Mouse (Mus musculus) liver, embryonic 14.5 days (tissue): ENCODE measurements at regions not wholly inside any gene's neighbourhood (a gene's known extent, or its start where the extent isn't known, plus 50 kb on each side); places are given as distances from the start of the nearest gene placed in this dataset.

Experiments used
- ATAC-seq: fragments of 200-750 bp; cut with Nextera tagmentation; 2 replicates; pipeline ENCODE4 v1.8.0; 2017; ENCODE audit warnings: moderate number of reproducible peaks, mild to moderate bottlenecking, moderate library complexity; ENCODE audit not compliant: insufficient read depth
- DNase-seq, 3 experiments: peaks; one replicate each; pipeline ENCODE4 v3.0.0-alpha.2; 2012 to 2013; ENCODE audit warnings: low read depth in 3 of 3, low spot score in 3 of 3
- H3K27ac ChIP-seq: fragments of 300-500 bp; sonication (generic); 2 replicates; pipeline ENCODE4 v1.5.1; 2014; ENCODE audit warnings: moderate library complexity, mild to moderate bottlenecking, control low read depth, inconsistent platforms
- H3K27me3 ChIP-seq: fragments of 300-500 bp; sonication (generic); 2 replicates; pipeline ENCODE4 v1.6.1; 2014; ENCODE audit warnings: mild to moderate bottlenecking, low read length, moderate library complexity; ENCODE audit not compliant: control insufficient read depth, insufficient read depth
- H3K36me3 ChIP-seq: fragments of 300-500 bp; sonication (generic); replicated peaks from 2 replicates; pipeline ENCODE4 v1.6.1; 2014; ENCODE audit warnings: low read depth; ENCODE audit not compliant: control insufficient read depth, insufficient read depth
- H3K4me1 ChIP-seq, 2 experiments: fragments of 200-500 bp in 1 of 2; fragments of 300-500 bp in 1 of 2; sonication (generic) in 1 of 2; replicated peaks; 2 replicates each; pipeline ENCODE4 v1.6.1; 2012 to 2014; ENCODE audit warnings: antibody characterized with exemption in 1 of 2, inconsistent platforms in 1 of 2, low read length in 1 of 2; ENCODE audit not compliant: control insufficient read depth in 2 of 2, insufficient read depth in 2 of 2
- H3K4me2 ChIP-seq: fragments of 300-500 bp; sonication (generic); 2 replicates; pipeline ENCODE4 v1.6.1; 2014; ENCODE audit warnings: low read depth, mild to moderate bottlenecking, control low read depth, moderate library complexity
- H3K4me3 ChIP-seq, 2 experiments: fragments of 200-500 bp in 1 of 2; fragments of 300-500 bp in 1 of 2; sonication (generic) in 1 of 2; 2 replicates each; pipeline ENCODE4 v1.5.1; 2012 to 2014; ENCODE audit warnings: low read depth in 2 of 2, low read length in 2 of 2, mild to moderate bottlenecking in 2 of 2, control low read depth in 1 of 2, inconsistent platforms in 1 of 2, moderate library complexity in 1 of 2; ENCODE audit not compliant: insufficient read depth in 1 of 2
- H3K9ac ChIP-seq: fragments of 300-500 bp; sonication (generic); replicated peaks from 2 replicates; pipeline ENCODE4 v1.6.1; 2014; ENCODE audit warnings: mild to moderate bottlenecking, control low read depth, moderate library complexity
- H3K9me3 ChIP-seq: fragments of 300-500 bp; sonication (generic); 2 replicates; pipeline ENCODE4 v1.6.1; 2016; ENCODE audit warnings: low read length, mixed read lengths; ENCODE audit not compliant: control insufficient read depth
- CTCF ChIP-seq: IDR thresholded peaks from 2 replicates; pipeline ENCODE4 v1.5.1; 2016; ENCODE audit warnings: antibody characterized with exemption, low read depth, control low read depth
- EP300 ChIP-seq: IDR thresholded peaks from 2 replicates; pipeline ENCODE4 v1.6.1; 2016; ENCODE audit warnings: antibody characterized with exemption, low read depth
- WGBS: fragments of 180-500 bp; shearing (Covaris S2); extraction: QIAGEN DNeasy Blood & Tissue Kit; methylation state at CpG from one replicate; pipeline ENCODE4 v1.1.7; 2014; ENCODE audit not compliant: insufficient replicate concordance; 5-methylcytosine and 5-hydroxymethylcytosine counted together

- Histone ChIP-seq H3K4me2 (no peak overlapping the region), H3K27me3 (no peaks in the 10 kb centered on the region), H3K4me1 (peaks cover 17 to 32% of the 10 kb centered on the region in 2 experiments), H3K4me3 (no peak overlapping the region), H3K27ac (no peak overlapping the region), H3K36me3 (no peaks in the 10 kb centered on the region), H3K9ac (no peak overlapping the region), H3K9me3 (no peaks in the 10 kb centered on the region)
- 42% methylated on average over 9 of the region's 9 CpGs for WGBS
- DNase-seq, result no peak
- TF ChIP-seq CTCF (no peak), EP300 (no peak)
- no peak for ATAC-seq
Observed at GRCm38 (mm10) chr16:93192651-93193173, 366.8 kb upstream of the Runx1 start.

- Histone ChIP-seq H3K9me3 (no peaks in the 10 kb centered on the region), H3K9ac (no peak overlapping the region), H3K4me2 (no peak overlapping the region), H3K27ac (no peak overlapping the region), H3K27me3 (no peaks in the 10 kb centered on the region), H3K4me1 (peaks cover 2 to 19% of the 10 kb centered on the region in 2 experiments), H3K4me3 (no peak overlapping the region), H3K36me3 (no peaks in the 10 kb centered on the region)
- WGBS, result 46% methylated on average over 5 of the region's 5 CpGs
- DNase-seq (no peak), ATAC-seq (no peak)
- TF ChIP-seq EP300 (no peak), CTCF (no peak)
Observed at GRCm38 (mm10) chr16:93191174-93191573, 365.2 kb upstream of the Runx1 start.

- TF ChIP-seq EP300 (no peak), CTCF (no peak)
- DNase-seq, result no peak
- 74% methylated on average over 3 of the region's 3 CpGs for WGBS
Observed at GRCm38 (mm10) chr16:93190301-93190700, 364.4 kb upstream of the Runx1 start.

GRCm38 (mm10) chr16:93189875-93190274 lies 363.9 kb upstream of the Runx1 start:
- Histone ChIP-seq H3K9me3 (no peaks in the 10 kb centered on the region), H3K4me2 (no peak overlapping the region), H3K9ac (no peak overlapping the region), H3K4me3 (no peak overlapping the region), H3K27ac (no peak overlapping the region), H3K4me1 (peaks cover 0 to 10% of the 10 kb centered on the region in 2 experiments; a peak in 3 of 4 replicates), H3K36me3 (no peaks in the 10 kb centered on the region), H3K27me3 (no peaks in the 10 kb centered on the region)
- DNase-seq (no peak), ATAC-seq (no peak)
- WGBS, result 44% methylated on average over 3 of the region's 3 CpGs
- TF ChIP-seq EP300, result no peak
- no peak for TF ChIP-seq CTCF

More at GRCm38 (mm10) chr16:93190301-93190700, 364.4 kb upstream of the Runx1 start:
- no peaks in the 10 kb centered on the region for H3K9me3 ChIP-seq
- no peak overlapping the region for H3K27ac ChIP-seq
- no peak for ATAC-seq
- no peak overlapping the region for H3K9ac ChIP-seq
- H3K4me3 ChIP-seq, result no peak overlapping the region
- H3K4me2 ChIP-seq, result no peak overlapping the region
- no peaks in the 10 kb centered on the region for H3K36me3 ChIP-seq
- no peaks in the 10 kb centered on the region for H3K27me3 ChIP-seq
- peaks cover 0 to 12% of the 10 kb centered on the region in 2 experiments; a peak in 3 of 4 replicates for H3K4me1 ChIP-seq

- WGBS, result 60% methylated on average over 5 of the region's 5 CpGs
- Histone ChIP-seq H3K4me2 (no peak overlapping the region), H3K27ac (no peak overlapping the region), H3K27me3 (no peaks in the 10 kb centered on the region), H3K9me3 (no peaks in the 10 kb centered on the region), H3K36me3 (no peaks in the 10 kb centered on the region), H3K4me1 (peaks cover 0 to 10% of the 10 kb centered on the region in 2 experiments; a peak in 3 of 4 replicates), H3K4me3 (no peak overlapping the region), H3K9ac (no peak overlapping the region)
- no peak for DNase-seq
- no peak for TF ChIP-seq EP300
- no peak for TF ChIP-seq CTCF
- no peak for ATAC-seq
Observed at GRCm38 (mm10) chr16:93189412-93189811, 363.5 kb upstream of the Runx1 start.
